Comparison of ENCODE assay signal across 8 mouse cellular contexts in genomic region chr7:131411221-131411940, GRCm38 (mm10). TPM values are rescaled to one million over a fixed set of nuclear protein-coding genes. Genes with fewer than 3 reads are reported as not detected.
DNase-seq lines count a peak whose midpoint lies in the region; ATAC-seq and TF ChIP-seq lines count a peak whose summit lies in the region.

No protein-coding gene starts in this region.

- H3K27me3 ChIP-seq in MEL (ENCODE audit: control insufficient read depth in 1 of 2, insufficient read depth in 2 of 2, low read length in 2 of 2): no peaks in the 10 kb centered on the region
- H3K27me3 ChIP-seq in forebrain, embryonic 12.5 days: no peaks in the 10 kb centered on the region
- no peaks in the 10 kb centered on the region for H3K27me3 ChIP-seq in hindbrain, embryonic 14.5 days (ENCODE audit: control insufficient read depth, insufficient read depth, low read length)
- no peaks in the 10 kb centered on the region for H3K27me3 ChIP-seq in liver, embryonic 12.5 days (replicated peaks)
- H3K27me3 ChIP-seq in neural tube, embryonic 14.5 days (ENCODE audit: control insufficient read depth, insufficient read depth, low read length): no peaks in the 10 kb centered on the region

- TF ChIP-seq RAD21 in MEL (IDR thresholded peaks at IDR 0.05; ENCODE audit: low read depth, low read length): no peak

- 68% methylated on average over 10 of the region's 10 CpGs for WGBS in forebrain, embryonic 12.5 days
- WGBS in hindbrain, embryonic 14.5 days: 60% methylated on average over 10 of the region's 10 CpGs
- 50% methylated on average over 10 of the region's 10 CpGs for WGBS in liver, embryonic 12.5 days (ENCODE audit: insufficient replicate concordance)
- 25% methylated on average over 10 of the region's 10 CpGs for WGBS in neural tube, embryonic 14.5 days

- no peak overlapping the region for H3K27ac ChIP-seq in MEL (ENCODE audit: control insufficient read depth, low read depth, low read length)
- no peak overlapping the region for H3K27ac ChIP-seq in forebrain, embryonic 12.5 days
- no peak overlapping the region for H3K27ac ChIP-seq in hindbrain, embryonic 14.5 days
- H3K27ac ChIP-seq in liver, embryonic 12.5 days: no peak overlapping the region
- H3K27ac ChIP-seq in neural tube, embryonic 14.5 days (ENCODE audit: low read depth, low read length): no peak overlapping the region

- peaks cover 3 to 5% of the 10 kb centered on the region in 2 experiments for H3K4me1 ChIP-seq in MEL (ENCODE audit: control insufficient read depth in 1 of 2, insufficient read depth in 2 of 2, low read length in 2 of 2)
- H3K4me1 ChIP-seq in forebrain, embryonic 12.5 days: peaks cover 20% of the 10 kb centered on the region
- peaks cover 28% of the 10 kb centered on the region for H3K4me1 ChIP-seq in hindbrain, embryonic 14.5 days (replicated peaks; ENCODE audit: control insufficient read depth, insufficient read depth, low read length)
- H3K4me1 ChIP-seq in liver, embryonic 12.5 days: peaks cover 28% of the 10 kb centered on the region
- H3K4me1 ChIP-seq in neural tube, embryonic 14.5 days (ENCODE audit: control insufficient read depth, insufficient read depth, low read length): peaks cover 17% of the 10 kb centered on the region

- peaks cover 0 to 17% of the 10 kb centered on the region in 2 experiments; a peak in 2 of 4 replicates for H3K36me3 ChIP-seq in MEL (ENCODE audit: control insufficient read depth in 1 of 2, insufficient read depth in 2 of 2, low read length in 2 of 2)
- no peaks in the 10 kb centered on the region; the same call in 1 of the 2 replicates for H3K36me3 ChIP-seq in forebrain, embryonic 12.5 days (replicated peaks)
- no peaks in the 10 kb centered on the region; the same call in 1 of the 2 replicates for H3K36me3 ChIP-seq in hindbrain, embryonic 14.5 days (replicated peaks; ENCODE audit: control insufficient read depth, insufficient read depth)
- peaks cover 5% of the 10 kb centered on the region for H3K36me3 ChIP-seq in liver, embryonic 12.5 days
- H3K36me3 ChIP-seq in neural tube, embryonic 14.5 days (ENCODE audit: control insufficient read depth, insufficient read depth, low read length): no peaks in the 10 kb centered on the region

- H3K4me2 ChIP-seq in forebrain, embryonic 12.5 days: peak overlapping the region; percentile 65
- peak overlapping the region; percentile 61 for H3K4me2 ChIP-seq in hindbrain, embryonic 14.5 days (replicated peaks)
- peak overlapping the region; percentile 93 for H3K4me2 ChIP-seq in liver, embryonic 12.5 days
- peak overlapping the region; percentile 83 for H3K4me2 ChIP-seq in neural tube, embryonic 14.5 days (ENCODE audit: low read depth, low read length)

- no peak for TF ChIP-seq POLR2A in MEL (IDR thresholded peaks at IDR 0.05; ENCODE audit: control insufficient read depth in 1 of 2, insufficient read depth in 1 of 2, low read depth in 1 of 2, low read length in 2 of 2, poor library complexity in 1 of 2)

- H3K9me3 ChIP-seq in MEL (replicated peaks; ENCODE audit: insufficient read depth, low read length): no peaks in the 10 kb centered on the region
- H3K9me3 ChIP-seq in forebrain, embryonic 12.5 days: no peaks in the 10 kb centered on the region
- H3K9me3 ChIP-seq in hindbrain, embryonic 14.5 days (ENCODE audit: control insufficient read depth, low read length): no peaks in the 10 kb centered on the region
- no peaks in the 10 kb centered on the region for H3K9me3 ChIP-seq in liver, embryonic 12.5 days (replicated peaks)
- H3K9me3 ChIP-seq in neural tube, embryonic 14.5 days (ENCODE audit: control insufficient read depth, low read length): no peaks in the 10 kb centered on the region

- H3K4me3 ChIP-seq in MEL (ENCODE audit: control insufficient read depth in 1 of 2, insufficient read depth in 1 of 2, low read depth in 2 of 2, low read length in 2 of 2): peak overlapping the region; percentile 72 to 75
- H3K4me3 ChIP-seq in forebrain, embryonic 12.5 days (replicated peaks): peak overlapping the region; percentile 79
- H3K4me3 ChIP-seq in hindbrain, embryonic 14.5 days (replicated peaks; ENCODE audit: low read length): peak overlapping the region; percentile 90
- peak overlapping the region; percentile 97 for H3K4me3 ChIP-seq in liver, embryonic 12.5 days
- H3K4me3 ChIP-seq in neural tube, embryonic 14.5 days (ENCODE audit: low read depth, low read length): peak overlapping the region; percentile 88

- peaks cover 15% of the 10 kb centered on the region for H3K79me2 ChIP-seq in MEL (ENCODE audit: control insufficient read depth, insufficient read depth, low read length, poor library complexity)

- no peak for ATAC-seq in forebrain, embryonic 12.5 days (ENCODE audit: low FRiP score)
- ATAC-seq in hindbrain, embryonic 14.5 days (ENCODE audit: low FRiP score): no peak
- ATAC-seq in liver, embryonic 12.5 days: no peak
- ATAC-seq in neural tube, embryonic 14.5 days (ENCODE audit: low read depth): no peak
- no peak for ATAC-seq in frontal cortex, adult (ENCODE audit: low TSS enrichment)

- intact Hi-C loops in left cerebral cortex, postnatal 36 days (cut with DNase I): loop anchor here (2.0 to 10.0 kb wide), 2 partner anchors 49 to 133 kb away; partner anchors contain the start of genes 2310057M21Rik, Hmx2 and Hmx3

- no peak for TF ChIP-seq CTCF in MEL (IDR thresholded peaks at IDR 0.05 in 2 of 3, conservative IDR thresholded peaks at IDR 0.05 in 1 of 3; ENCODE audit: control insufficient read depth in 1 of 3, insufficient read depth in 1 of 3, low read depth in 2 of 3, low read length in 3 of 3, poor library complexity in 1 of 3, severe bottlenecking in 1 of 3)

- peak overlapping the region; percentile 49 for H3K9ac ChIP-seq in MEL (ENCODE audit: control insufficient read depth, low read depth, low read length, poor library complexity, severe bottlenecking)
- peak overlapping the region; percentile 62 for H3K9ac ChIP-seq in forebrain, embryonic 12.5 days
- H3K9ac ChIP-seq in hindbrain, embryonic 14.5 days: peak overlapping the region; percentile 90
- peak overlapping the region; percentile 52 for H3K9ac ChIP-seq in liver, embryonic 12.5 days
- peak overlapping the region; percentile 90 for H3K9ac ChIP-seq in neural tube, embryonic 14.5 days (replicated peaks; ENCODE audit: low read depth, low read length)

- 0 out of 4 replicates have a peak, but pooled peaks of 1 of the 2 experiments have one; percentile 20 for TF ChIP-seq EP300 in MEL (IDR thresholded peaks at IDR 0.05; ENCODE audit: low read depth in 1 of 2, low read length in 2 of 2)

- DNase-seq in A20 (ENCODE audit: low read depth, low spot score): peak; percentile 8
- peak; percentile 37 for DNase-seq in MEL (ENCODE audit: low read depth, low spot score)
- DNase-seq in hindbrain, embryonic 14.5 days (ENCODE audit: low spot score): no peak
- no peak for DNase-seq in left cerebral cortex, postnatal 36 days (ENCODE audit: low spot score in 2 of 2)

TF ChIP-seq in MEL, 35 proteins besides CTCF, POLR2A, EP300 and RAD21:
- TF ChIP-seq KAT2A (conservative IDR thresholded peaks at IDR 0.05; ENCODE audit: low read depth, low read length) (no peak), GATA1 (IDR thresholded peaks at IDR 0.05; ENCODE audit: low read depth, low read length) (0 out of 2 replicates have a peak, but pooled peaks have one; percentile 15)
TF ChIP-seq in MEL: peak in this region for 1.

RNA-seq across cellular contexts. Expression of gene Acadsb, which starts 1.0 kb away (rescaled TPM):
- 11.3 and 11.4 TPM in 2 replicates for total RNA-seq in MEL (2012; rRNA removed)
- polyA plus RNA-seq in MEL (2012; ENCODE audit: insufficient read depth in 1 of 2, insufficient read length in 2 of 2, low read depth in 1 of 2, low replicate concordance in 2 of 2, missing spikeins in 1 of 2): 10 to 100 TPM in 1 of 2 experiments, not detected in 1; 20.7 TPM
- polyA plus RNA-seq in forebrain, embryonic 12.5 days (2016; fragmentation: Nextera tagmentation; extraction: Ambion mirVana): 84.0 and 87.5 TPM in 2 replicates
- 91.3 and 101 TPM in 2 replicates for polyA plus RNA-seq in hindbrain, embryonic 14.5 days (2014; fragmentation: Nextera tagmentation; extraction: Ambion mirVana)
- polyA plus RNA-seq in liver, embryonic 12.5 days (2016; fragmentation: Nextera tagmentation; extraction: Ambion mirVana): 33.9 and 35.1 TPM in 2 replicates
- polyA plus RNA-seq in neural tube, embryonic 14.5 days (2014; fragmentation: Nextera tagmentation; extraction: Ambion mirVana): 95.7 and 98.4 TPM in 2 replicates
- total RNA-seq in left cerebral cortex, postnatal 36 days (2021): 10 to 100 TPM; 76.2 to 80.4 TPM

RNA-seq across cellular contexts. Expression of gene Ikzf5, which starts 1.1 kb away (rescaled TPM):
- 8.3 and 8.8 TPM in 2 replicates for total RNA-seq in MEL (2012; rRNA removed)
- polyA plus RNA-seq in MEL (2012; ENCODE audit: insufficient read depth in 1 of 2, insufficient read length in 2 of 2, low read depth in 1 of 2, low replicate concordance in 2 of 2, missing spikeins in 1 of 2): 10 to 100 TPM; 28.5 to 65.4 TPM
- 20.7 and 22.6 TPM in 2 replicates for polyA plus RNA-seq in forebrain, embryonic 12.5 days (2016; fragmentation: Nextera tagmentation; extraction: Ambion mirVana)
- polyA plus RNA-seq in hindbrain, embryonic 14.5 days (2014; fragmentation: Nextera tagmentation; extraction: Ambion mirVana): 15.7 and 18.0 TPM in 2 replicates
- 16.4 and 16.6 TPM in 2 replicates for polyA plus RNA-seq in liver, embryonic 12.5 days (2016; fragmentation: Nextera tagmentation; extraction: Ambion mirVana)
- polyA plus RNA-seq in neural tube, embryonic 14.5 days (2014; fragmentation: Nextera tagmentation; extraction: Ambion mirVana): 15.4 and 16.0 TPM in 2 replicates
- total RNA-seq in left cerebral cortex, postnatal 36 days (2021): 10 to 100 TPM; 42.5 to 51.8 TPM

RNA-seq across cellular contexts. Expression of gene Pstk, which starts 40.4 kb away (rescaled TPM):
- 36.1 and 42.5 TPM in 2 replicates for total RNA-seq in MEL (2012; rRNA removed)
- 10 to 100 TPM in 1 of 2 experiments, not detected in 1; 57.5 TPM for polyA plus RNA-seq in MEL (2012; ENCODE audit: insufficient read depth in 1 of 2, insufficient read length in 2 of 2, low read depth in 1 of 2, low replicate concordance in 2 of 2, missing spikeins in 1 of 2)
- polyA plus RNA-seq in forebrain, embryonic 12.5 days (2016; fragmentation: Nextera tagmentation; extraction: Ambion mirVana): 49.7 and 51.5 TPM in 2 replicates
- polyA plus RNA-seq in hindbrain, embryonic 14.5 days (2014; fragmentation: Nextera tagmentation; extraction: Ambion mirVana): 42.5 and 50.1 TPM in 2 replicates
- 32.1 and 36.9 TPM in 2 replicates for polyA plus RNA-seq in liver, embryonic 12.5 days (2016; fragmentation: Nextera tagmentation; extraction: Ambion mirVana)
- 40.5 and 52.2 TPM in 2 replicates for polyA plus RNA-seq in neural tube, embryonic 14.5 days (2014; fragmentation: Nextera tagmentation; extraction: Ambion mirVana)
- 10 to 100 TPM; 52.9 to 61.8 TPM for total RNA-seq in left cerebral cortex, postnatal 36 days (2021)

RNA-seq across cellular contexts. Expression of gene 2310057M21Rik, which starts 48.8 kb away (rescaled TPM):
- total RNA-seq in MEL (2012; rRNA removed): 16.7 and 18.0 TPM in 2 replicates
- 10 to 100 TPM in 1 of 2 experiments, not detected in 1; 33.0 TPM for polyA plus RNA-seq in MEL (2012; ENCODE audit: insufficient read depth in 1 of 2, insufficient read length in 2 of 2, low read depth in 1 of 2, low replicate concordance in 2 of 2, missing spikeins in 1 of 2)
- 17.3 and 20.8 TPM in 2 replicates for polyA plus RNA-seq in forebrain, embryonic 12.5 days (2016; fragmentation: Nextera tagmentation; extraction: Ambion mirVana)
- polyA plus RNA-seq in hindbrain, embryonic 14.5 days (2014; fragmentation: Nextera tagmentation; extraction: Ambion mirVana): 30.0 and 30.6 TPM in 2 replicates
- 14.3 and 15.7 TPM in 2 replicates for polyA plus RNA-seq in liver, embryonic 12.5 days (2016; fragmentation: Nextera tagmentation; extraction: Ambion mirVana)
- 34.2 and 37.9 TPM in 2 replicates for polyA plus RNA-seq in neural tube, embryonic 14.5 days (2014; fragmentation: Nextera tagmentation; extraction: Ambion mirVana)
- 10 to 100 TPM; 29.6 to 31.2 TPM for total RNA-seq in left cerebral cortex, postnatal 36 days (2021)

Comparison
In these comparisons a context has a peak if more than half of its experiments do, and no peak if none do; other contexts are left out.
1. DNase-seq: peak in A20 (single experiment) and MEL (single experiment); none in hindbrain, embryonic 14.5 days (single experiment) and left cerebral cortex, postnatal 36 days (0 of 2).
2. Peak in every context shown above with its lines, with median percentiles within 50 percentile points of each other: H3K4me3 ChIP-seq, H3K9ac ChIP-seq and H3K4me2 ChIP-seq.